Mouse (Mus musculus): ENCODE measurements around the gene Cherp.
A peak's percentile ranks its signal among the peaks of the same experiment; 100 is the strongest.

The Cherp gene

GRCm38 (mm10) chr8:72485456-72486199, 10.6 kb upstream of the Cherp start:
- peak in 1 of 2 experiments; percentile 37 for DNase-seq (ENCODE audit: low spot score in 2 of 2)

- no peak for DNase-seq (ENCODE audit: low spot score in 2 of 2)
These were observed 4.3 kb downstream of the Cherp start for GRCm38 (mm10) chr8:72470684-72471083.

- no peak for DNase-seq (ENCODE audit: low spot score in 2 of 2)
These were observed 5.0 kb downstream of the Cherp start for GRCm38 (mm10) chr8:72469984-72470383.

GRCm38 (mm10) chr8:72469243-72469642, 5.8 kb downstream of the Cherp start:
- DNase-seq (ENCODE audit: low spot score in 2 of 2), result no peak

GRCm38 (mm10) chr8:72464211-72464610, 10.8 kb downstream of the Cherp start:
- DNase-seq (ENCODE audit: low spot score in 2 of 2), result no peak

GRCm38 (mm10) chr8:72459881-72460533, 15.0 kb downstream of the Cherp start:
- DNase-seq (ENCODE audit: low spot score in 2 of 2), result no peak

GRCm38 (mm10) chr8:72458457-72458856, 16.6 kb downstream of the Cherp start:
- no peak for DNase-seq (ENCODE audit: low spot score in 2 of 2)

GRCm38 (mm10) chr8:72457806-72458205, 17.2 kb downstream of the Cherp start:
- no peak for DNase-seq (ENCODE audit: low spot score in 2 of 2)

- DNase-seq (ENCODE audit: low spot score in 2 of 2), result no peak
These were observed 19.7 kb downstream of the Cherp start for GRCm38 (mm10) chr8:72455317-72455716.

- no peak for DNase-seq (ENCODE audit: low spot score in 2 of 2)
These were observed 21.1 kb downstream of the Cherp start for GRCm38 (mm10) chr8:72453904-72454303.

- no peak for DNase-seq (ENCODE audit: low spot score in 2 of 2)
These were observed 23.5 kb downstream of the Cherp start for GRCm38 (mm10) chr8:72451516-72451915.

- DNase-seq (ENCODE audit: low spot score in 2 of 2), result no peak
These were observed 30.0 kb downstream of the Cherp start for GRCm38 (mm10) chr8:72445071-72445470.

GRCm38 (mm10) chr8:72443994-72444350, 31.1 kb downstream of the Cherp start:
- DNase-seq (ENCODE audit: low spot score in 2 of 2), result no peak

- peak; percentile 97 to 98 for DNase-seq (ENCODE audit: low spot score in 2 of 2)
These were observed 31.6 kb downstream of the Cherp start, which contains the start of the genes Calr3 and 1700030K09Rik for GRCm38 (mm10) chr8:72443338-72443993. Gene Calr3 (minus strand): TSS chr8:72443870. Gene 1700030K09Rik (plus strand): TSS chr8:72443880.

GRCm38 (mm10) chr8:72438248-72439015, 36.6 kb downstream of the Cherp start:
- DNase-seq (ENCODE audit: low spot score in 2 of 2), result no peak

- no peak for DNase-seq (ENCODE audit: low spot score in 2 of 2)
These were observed 40.1 kb downstream of the Cherp start for GRCm38 (mm10) chr8:72434952-72435351.

GRCm38 (mm10) chr8:72429676-72430075, 45.4 kb downstream of the Cherp start:
- DNase-seq (ENCODE audit: low spot score in 2 of 2), result no peak

GRCm38 (mm10) chr8:72422926-72423325, 52.1 kb downstream of the Cherp start:
- DNase-seq (ENCODE audit: low spot score in 2 of 2), result no peak

GRCm38 (mm10) chr8:72421362-72422335, 53.4 kb downstream of the Cherp start, which contains the start of gene Eps15l1:
Gene Eps15l1 (minus strand): TSS chr8:72421460.
- DNase-seq (ENCODE audit: low spot score in 2 of 2), result peak; percentile 97 to 98

GRCm38 (mm10) chr8:72420571-72421361, 54.3 kb downstream of the Cherp start:
- DNase-seq (ENCODE audit: low spot score in 2 of 2), result peak in 1 of 2 experiments; percentile 31
